Mouse (Mus musculus): ENCODE results near the gene Olfr441. TPM values are rescaled to one million over a fixed set of nuclear protein-coding genes. Genes with fewer than 3 reads are reported as not detected.
A peak's percentile ranks its signal among the peaks of the same experiment; 100 is the strongest.
"Not testable (repeated sequence)": the region's sequence is repeated elsewhere in the genome, so short reads cannot be mapped to it uniquely, and the experiment has no call there.

Olfr441 gene
- polyA plus RNA-seq (2014; fragmentation: Nextera tagmentation; extraction: Ambion mirVana): not detected in 2 replicates

DNA sequence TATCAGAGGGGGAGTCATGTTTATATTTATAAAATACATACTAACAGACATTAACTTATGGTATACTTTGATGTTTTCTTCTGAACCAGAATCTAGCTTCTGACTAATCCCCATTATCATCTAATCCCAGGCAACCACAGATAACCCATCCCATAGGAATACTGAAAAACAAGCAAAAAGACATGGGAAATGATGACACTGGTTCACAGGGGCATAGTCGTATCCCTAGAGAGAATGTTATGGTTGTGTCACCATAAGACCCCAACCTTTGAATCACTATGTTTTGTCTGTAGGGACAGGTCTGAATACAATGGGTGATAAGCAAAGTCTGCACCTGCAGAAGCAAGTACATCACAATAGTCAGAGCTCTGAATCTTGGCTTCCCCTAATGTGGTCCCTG, at the start of gene Olfr441:
Gene Olfr441 (plus strand): TSS at position 301 of the 400 bp plus-strand sequence.
- not testable (repeated sequence) for H3K4me2 ChIP-seq (replicated peaks; ENCODE audit: low read depth, low read length); ATAC-seq (ENCODE audit: low FRiP score); H3K9me3 ChIP-seq (ENCODE audit: control insufficient read depth, low read length); H3K27ac ChIP-seq (ENCODE audit: low read depth, low read length); H3K4me1 ChIP-seq (replicated peaks; ENCODE audit: control insufficient read depth, insufficient read depth, low read length); H3K9ac ChIP-seq (ENCODE audit: low read depth, low read length); H3K27me3 ChIP-seq (ENCODE audit: control insufficient read depth, insufficient read depth, low read length); DNase-seq (ENCODE audit: low spot score); H3K4me3 ChIP-seq (ENCODE audit: low read depth, low read length); H3K36me3 ChIP-seq (ENCODE audit: control insufficient read depth, insufficient read depth, low read length)
- 67% methylated on average over 1 of the region's 1 CpGs for WGBS

DNA sequence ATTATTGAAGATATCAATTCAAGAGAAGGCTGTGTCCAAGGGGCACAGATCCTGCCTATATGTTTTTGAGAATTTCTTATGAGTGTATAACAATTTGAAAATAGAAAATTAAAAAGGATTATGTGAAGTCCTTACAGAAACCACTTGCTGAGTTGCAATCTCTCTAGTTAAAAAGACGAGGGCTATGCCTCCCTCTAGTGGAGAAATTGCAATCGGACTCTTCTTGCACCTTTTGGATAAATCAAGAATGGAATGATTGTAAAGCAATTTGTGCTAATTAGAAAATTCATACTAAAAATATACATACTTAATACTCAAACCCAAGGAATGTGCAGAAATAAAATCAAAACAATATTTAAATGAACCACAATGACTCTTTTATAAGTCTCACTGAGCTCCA, 27.4 kb upstream of the Olfr441 start:
- ATAC-seq (ENCODE audit: low FRiP score) (no peak), DNase-seq (ENCODE audit: low spot score) (peak; percentile 16)
- no peak overlapping the region for H3K27ac ChIP-seq (ENCODE audit: low read depth, low read length)
- H3K4me1 ChIP-seq (replicated peaks; ENCODE audit: control insufficient read depth, insufficient read depth, low read length): no peaks in the 10 kb centered on the region
- no peak overlapping the region for H3K4me2 ChIP-seq (replicated peaks; ENCODE audit: low read depth, low read length)
- no peaks in the 10 kb centered on the region for H3K27me3 ChIP-seq (ENCODE audit: control insufficient read depth, insufficient read depth, low read length)
- no peak overlapping the region for H3K9ac ChIP-seq (ENCODE audit: low read depth, low read length)
- H3K9me3 ChIP-seq (ENCODE audit: control insufficient read depth, low read length): no peaks in the 10 kb centered on the region
- 24% methylated on average over 2 of the region's 2 CpGs for WGBS
- H3K4me3 ChIP-seq (ENCODE audit: low read depth, low read length): no peak overlapping the region
- no peaks in the 10 kb centered on the region for H3K36me3 ChIP-seq (ENCODE audit: control insufficient read depth, insufficient read depth, low read length)

DNA sequence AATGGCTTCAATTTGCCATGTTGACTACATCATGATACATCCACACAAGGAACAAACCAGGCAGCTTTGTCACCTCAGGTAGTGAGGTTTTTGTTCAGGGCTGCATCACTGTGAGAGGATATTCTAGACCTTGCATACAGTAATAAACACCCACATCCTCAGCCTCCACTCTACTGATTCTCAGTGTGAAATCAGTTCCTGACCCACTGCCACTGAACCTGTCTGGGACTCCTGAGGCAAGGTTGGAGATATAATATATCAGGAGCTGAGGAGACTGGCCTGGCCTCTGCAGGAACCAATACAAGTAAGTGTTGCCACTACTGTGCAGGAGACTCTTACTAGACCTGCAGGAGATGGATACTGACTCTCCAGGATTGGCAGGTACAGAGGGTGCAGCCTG, 24.8 kb upstream of the Olfr441 start:
- not testable (repeated sequence) for ATAC-seq (ENCODE audit: low FRiP score); H3K36me3 ChIP-seq (ENCODE audit: control insufficient read depth, insufficient read depth, low read length); H3K9ac ChIP-seq (ENCODE audit: low read depth, low read length); H3K9me3 ChIP-seq (ENCODE audit: control insufficient read depth, low read length); H3K27me3 ChIP-seq (ENCODE audit: control insufficient read depth, insufficient read depth, low read length); H3K4me2 ChIP-seq (replicated peaks; ENCODE audit: low read depth, low read length); H3K4me1 ChIP-seq (replicated peaks; ENCODE audit: control insufficient read depth, insufficient read depth, low read length); DNase-seq (ENCODE audit: low spot score); H3K4me3 ChIP-seq (ENCODE audit: low read depth, low read length); H3K27ac ChIP-seq (ENCODE audit: low read depth, low read length)

DNA sequence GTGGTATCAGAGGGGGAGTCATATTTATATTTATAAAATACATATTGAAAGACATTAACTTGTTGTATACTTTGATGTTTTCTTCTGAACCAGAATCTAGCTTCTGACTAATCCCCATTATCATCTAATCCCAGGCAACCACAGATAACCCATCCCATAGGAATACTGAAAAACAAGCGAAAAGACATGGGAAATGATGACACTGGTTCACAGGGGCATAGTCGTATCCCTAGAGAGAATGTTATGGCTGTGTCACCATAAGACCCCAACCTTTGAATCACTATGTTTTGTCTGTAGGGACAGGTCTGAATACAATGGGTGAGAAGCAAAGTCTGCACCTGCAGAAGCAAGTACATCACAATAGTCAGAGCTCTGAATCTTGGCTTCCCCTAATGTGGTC, 40.1 kb downstream of the Olfr441 start, which contains the start of gene Olfr237-ps1:
Gene Olfr237-ps1 (plus strand): TSS at position 301 of the 400 bp plus-strand sequence.
- not testable (repeated sequence) for H3K9ac ChIP-seq (ENCODE audit: low read depth, low read length); H3K9me3 ChIP-seq (ENCODE audit: control insufficient read depth, low read length); H3K27ac ChIP-seq (ENCODE audit: low read depth, low read length); ATAC-seq (ENCODE audit: low FRiP score); H3K4me3 ChIP-seq (ENCODE audit: low read depth, low read length); H3K27me3 ChIP-seq (ENCODE audit: control insufficient read depth, insufficient read depth, low read length); H3K4me2 ChIP-seq (replicated peaks; ENCODE audit: low read depth, low read length); H3K4me1 ChIP-seq (replicated peaks; ENCODE audit: control insufficient read depth, insufficient read depth, low read length); H3K36me3 ChIP-seq (ENCODE audit: control insufficient read depth, insufficient read depth, low read length); DNase-seq (ENCODE audit: low spot score)
- 92% methylated on average over 2 of the region's 2 CpGs for WGBS

DNA sequence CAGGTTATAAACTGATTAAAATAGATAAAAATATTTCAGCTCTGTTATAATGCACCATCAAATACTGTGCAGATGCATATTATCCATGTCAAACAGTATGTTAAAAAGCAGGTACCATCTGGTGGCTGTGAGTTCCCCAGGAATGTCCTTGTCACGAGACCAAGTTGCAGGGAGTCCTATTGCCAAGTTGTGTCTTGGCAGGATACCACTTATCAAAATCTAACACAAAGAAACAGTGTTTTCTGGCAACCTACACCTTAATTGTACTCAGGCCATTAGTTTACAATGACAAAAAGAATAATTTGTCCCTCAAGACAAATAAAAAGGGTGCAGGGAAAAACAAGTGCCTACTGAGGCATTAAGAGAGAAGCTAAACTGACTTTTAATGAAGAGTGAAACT, 53.3 kb downstream of the Olfr441 start:
- Histone ChIP-seq H3K4me3 (ENCODE audit: low read depth, low read length) (no peak overlapping the region), H3K4me1 (replicated peaks; ENCODE audit: control insufficient read depth, insufficient read depth, low read length) (no peaks in the 10 kb centered on the region), H3K9ac (ENCODE audit: low read depth, low read length) (no peak overlapping the region), H3K27me3 (ENCODE audit: control insufficient read depth, insufficient read depth, low read length) (no peaks in the 10 kb centered on the region), H3K4me2 (replicated peaks; ENCODE audit: low read depth, low read length) (no peak overlapping the region), H3K27ac (ENCODE audit: low read depth, low read length) (no peak overlapping the region), H3K9me3 (ENCODE audit: control insufficient read depth, low read length) (no peaks in the 10 kb centered on the region), H3K36me3 (ENCODE audit: control insufficient read depth, insufficient read depth, low read length) (no peaks in the 10 kb centered on the region)
- DNase-seq (ENCODE audit: low spot score): no peak
- WGBS: 66% methylated on average over 1 of the region's 1 CpGs
- no peak for ATAC-seq (ENCODE audit: low FRiP score)

DNA sequence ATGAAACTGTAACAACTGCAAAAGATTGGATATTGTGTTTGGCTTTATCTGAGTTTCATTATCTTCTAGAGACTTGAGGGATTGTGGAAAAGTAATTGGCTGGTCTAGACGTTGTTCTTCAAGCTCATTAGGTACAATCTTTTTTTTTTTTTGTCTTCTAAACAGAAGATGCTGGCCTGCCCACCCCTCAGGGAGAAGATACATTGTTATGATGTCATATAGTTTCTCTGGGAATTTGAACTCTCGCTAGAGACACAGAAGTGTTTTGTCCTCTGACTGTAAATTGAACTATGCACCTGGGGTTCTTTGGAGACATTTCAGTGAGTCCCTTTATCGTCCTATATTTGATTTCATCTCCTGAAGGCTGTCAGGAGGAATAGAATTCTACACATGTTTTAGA, 56.8 kb downstream of the Olfr441 start, which contains the start of gene Olfr437:
Gene Olfr437 (plus strand): TSS at position 301 of the 400 bp plus-strand sequence.
- H3K36me3 ChIP-seq (ENCODE audit: control insufficient read depth, insufficient read depth, low read length): no peaks in the 10 kb centered on the region
- WGBS: 81% methylated on average over 3 of the region's 3 CpGs
- H3K27ac ChIP-seq (ENCODE audit: low read depth, low read length): no peak within 1 kb of the TSS
- no peak for ATAC-seq (ENCODE audit: low FRiP score)
- H3K4me1 ChIP-seq (replicated peaks; ENCODE audit: control insufficient read depth, insufficient read depth, low read length): no peaks in the 10 kb centered on the region
- H3K9me3 ChIP-seq (ENCODE audit: control insufficient read depth, low read length): no peaks in the 10 kb centered on the region
- no peak within 1 kb of the TSS for H3K4me2 ChIP-seq (replicated peaks; ENCODE audit: low read depth, low read length)
- no peaks in the 10 kb centered on the region for H3K27me3 ChIP-seq (ENCODE audit: control insufficient read depth, insufficient read depth, low read length)
- no peak within 1 kb of the TSS for H3K4me3 ChIP-seq (ENCODE audit: low read depth, low read length)
- no peak within 1 kb of the TSS for H3K9ac ChIP-seq (ENCODE audit: low read depth, low read length)
- DNase-seq (ENCODE audit: low spot score): no peak

DNA sequence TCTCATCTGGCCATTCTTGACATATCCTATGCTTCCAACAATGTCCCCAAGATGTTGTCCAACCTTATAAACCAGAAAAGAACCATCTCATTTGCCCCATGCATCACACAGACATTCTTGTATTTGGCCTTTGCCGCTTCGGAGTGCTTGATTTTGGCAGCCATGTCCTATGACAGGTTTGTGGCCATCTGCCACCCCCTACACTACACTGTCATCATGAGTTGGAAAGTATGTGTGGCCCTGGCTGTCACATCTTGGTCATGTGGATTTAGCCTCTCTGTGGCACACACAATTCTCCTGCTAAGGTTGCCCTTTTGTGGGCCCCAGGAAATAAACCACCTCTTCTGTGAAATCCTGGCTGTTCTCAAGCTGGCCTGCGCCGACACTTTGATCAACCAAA, 61.1 kb downstream of the Olfr441 start:
- no peak overlapping the region for H3K4me3 ChIP-seq (ENCODE audit: low read depth, low read length)
- no peaks in the 10 kb centered on the region for H3K4me1 ChIP-seq (replicated peaks; ENCODE audit: control insufficient read depth, insufficient read depth, low read length)
- ATAC-seq (ENCODE audit: low FRiP score): no peak
- H3K36me3 ChIP-seq (ENCODE audit: control insufficient read depth, insufficient read depth, low read length): no peaks in the 10 kb centered on the region
- no peaks in the 10 kb centered on the region for H3K27me3 ChIP-seq (ENCODE audit: control insufficient read depth, insufficient read depth, low read length)
- no peaks in the 10 kb centered on the region for H3K9me3 ChIP-seq (ENCODE audit: control insufficient read depth, low read length)
- H3K27ac ChIP-seq (ENCODE audit: low read depth, low read length): no peak overlapping the region
- no peak for DNase-seq (ENCODE audit: low spot score)
- WGBS: 94% methylated on average over 4 of the region's 4 CpGs
- H3K9ac ChIP-seq (ENCODE audit: low read depth, low read length): no peak overlapping the region
- no peak overlapping the region for H3K4me2 ChIP-seq (replicated peaks; ENCODE audit: low read depth, low read length)

Other genes starting within 250 kb of the Olfr441 start
- not detected in 2 replicates for gene Olfr448, start 215.9 kb upstream of the Olfr441 start, polyA plus RNA-seq (2014; fragmentation: Nextera tagmentation; extraction: Ambion mirVana)
- not detected in 2 replicates for gene Olfr447, start 197.5 kb upstream of the Olfr441 start, polyA plus RNA-seq (2014; fragmentation: Nextera tagmentation; extraction: Ambion mirVana)
- gene Olfr446, start 185.0 kb upstream of the Olfr441 start, polyA plus RNA-seq (2014; fragmentation: Nextera tagmentation; extraction: Ambion mirVana): not detected in 2 replicates
- not detected in 2 replicates for gene Olfr444, start 157.3 kb upstream of the Olfr441 start, polyA plus RNA-seq (2014; fragmentation: Nextera tagmentation; extraction: Ambion mirVana)
- not detected in 2 replicates for gene Olfr237-ps1, start 40.2 kb downstream of the Olfr441 start, polyA plus RNA-seq (2014; fragmentation: Nextera tagmentation; extraction: Ambion mirVana)
- gene Olfr437, start 56.9 kb downstream of the Olfr441 start, polyA plus RNA-seq (2014; fragmentation: Nextera tagmentation; extraction: Ambion mirVana): not detected in 2 replicates
- gene Olfr13, start 65.8 kb downstream of the Olfr441 start, polyA plus RNA-seq (2014; fragmentation: Nextera tagmentation; extraction: Ambion mirVana): not detected in 2 replicates
- gene Olfr435, start 90.8 kb downstream of the Olfr441 start, polyA plus RNA-seq (2014; fragmentation: Nextera tagmentation; extraction: Ambion mirVana): not detected in 2 replicates
- not detected in 2 replicates for gene Olfr434, start 106.7 kb downstream of the Olfr441 start, polyA plus RNA-seq (2014; fragmentation: Nextera tagmentation; extraction: Ambion mirVana)
- not detected in 2 replicates for gene Olfr47, start 125.2 kb downstream of the Olfr441 start, polyA plus RNA-seq (2014; fragmentation: Nextera tagmentation; extraction: Ambion mirVana)
- gene Arhgef5, start 159.2 kb downstream of the Olfr441 start, polyA plus RNA-seq (2014; fragmentation: Nextera tagmentation; extraction: Ambion mirVana): 3.6 and 4.3 TPM in 2 replicates
- not detected in 2 replicates for gene Nobox, start 203.2 kb downstream of the Olfr441 start, polyA plus RNA-seq (2014; fragmentation: Nextera tagmentation; extraction: Ambion mirVana)